Mouse (Mus musculus) monocyte, adult 59 days (primary cell): ENCODE data around the gene Gm4791. TPM values are rescaled to one million over a fixed set of nuclear protein-coding genes. Genes with fewer than 3 reads are reported as not detected.

Source experiments
- total RNA-seq, 2 experiments: library from RNA; stranded (reverse); gene quantifications; one replicate each; pipeline ENCODE4 v1.2.4; 2023

The Gm4791 gene
- total RNA-seq: not detected

GRCm38 (mm10) chr9:46998338-46998791, at the start of gene Gm4791:
Gm4791 (plus strand) TSS chr9:46998741.

